Mouse (Mus musculus) embryonic facial prominence, embryonic 10.5 days (tissue): ENCODE measurements around the gene Vdac2. TPM values are rescaled to one million over a fixed set of nuclear protein-coding genes. Genes with fewer than 3 reads are reported as not detected.

Source experiments
- DNase-seq: peaks from one replicate; pipeline ENCODE4 v3.0.0-alpha.2; 2017; ENCODE audit warnings: low spot score
- H3K27ac ChIP-seq: fragments of 300-500 bp; sonication (generic); replicated peaks from 2 replicates; pipeline ENCODE4 v1.5.1; 2016; ENCODE audit warnings: mild to moderate bottlenecking
- H3K27me3 ChIP-seq: fragments of 300-500 bp; sonication (generic); replicated peaks from 2 replicates; pipeline ENCODE4 v1.6.1; 2016; ENCODE audit warnings: low read depth, mild to moderate bottlenecking; ENCODE audit not compliant: poor library complexity, severe bottlenecking
- H3K36me3 ChIP-seq: fragments of 300-500 bp; sonication (generic); replicated peaks from 2 replicates; pipeline ENCODE4 v1.6.1; 2016; ENCODE audit warnings: mild to moderate bottlenecking, moderate library complexity
- H3K4me1 ChIP-seq: fragments of 300-500 bp; sonication (generic); 2 replicates; pipeline ENCODE4 v1.6.1; 2016
- H3K4me3 ChIP-seq: fragments of 300-500 bp; sonication (generic); 2 replicates; pipeline ENCODE4 v1.5.1; 2016; ENCODE audit warnings: mild to moderate bottlenecking, moderate library complexity
- H3K9me3 ChIP-seq: fragments of 300-500 bp; sonication (generic); 2 replicates; pipeline ENCODE4 v1.6.1; 2016; ENCODE audit warnings: mild to moderate bottlenecking
- WGBS: fragments of 180-500 bp; shearing (Covaris S2); methylation state at CpG from one replicate; pipeline ENCODE4 v1.1.7; 2016; 5-methylcytosine and 5-hydroxymethylcytosine counted together
- polyA plus RNA-seq: library from polyadenylated mRNA; unstranded; fragments of >200 nt; fragmentation: Nextera tagmentation; extraction: Ambion mirVana; gene quantifications from 2 replicates; pipeline ENCODE4 v1.2.1, GENCODE M21; 2016

The Vdac2 gene
- polyA plus RNA-seq, 1 experiment from 2014 or later, result 286 TPM

GRCm38 (mm10) chr14:21891581-21892340 is 66.7 kb downstream of the Vdac2 start:
- 36% methylated on average over 15 of the region's 15 CpGs for WGBS
- Histone ChIP-seq H3K4me3 (no peak overlapping the region), H3K4me1 (peaks cover 21% of the 10 kb centered on the region), H3K27ac (peak overlapping the region; percentile 51), H3K36me3 (no peaks in the 10 kb centered on the region), H3K9me3 (no peaks in the 10 kb centered on the region), H3K27me3 (no peaks in the 10 kb centered on the region)
- peak; percentile 58 for DNase-seq

- 81% methylated on average over 6 of the region's 6 CpGs for WGBS
- H3K4me3 ChIP-seq, result no peak overlapping the region
- peak overlapping the region; percentile 51; the same call in 1 of the 2 replicates for H3K27ac ChIP-seq
- DNase-seq, result no peak
- no peaks in the 10 kb centered on the region for H3K27me3 ChIP-seq
- H3K4me1 ChIP-seq, result peaks cover 21% of the 10 kb centered on the region
- H3K36me3 ChIP-seq, result no peaks in the 10 kb centered on the region
- no peaks in the 10 kb centered on the region for H3K9me3 ChIP-seq
Measured at GRCm38 (mm10) chr14:21892341-21892659, 67.3 kb downstream of the Vdac2 start.

Other genes starting within 250 kb of the Vdac2 start
- not detected in 2 replicates for gene Dupd1, start 110.7 kb upstream of the Vdac2 start, polyA plus RNA-seq
- 9.5 and 10.4 TPM in 2 replicates for gene Samd8, start 74.7 kb upstream of the Vdac2 start, polyA plus RNA-seq
- gene Dusp13, start 74.1 kb upstream of the Vdac2 start, polyA plus RNA-seq, result 0.55 TPM in 1 of 2 replicates, not detected in the other
- gene Comtd1, start 23.7 kb downstream of the Vdac2 start, polyA plus RNA-seq, result 17.4 and 18.3 TPM in 2 replicates
- 9.7 and 12.5 TPM in 2 replicates for gene Zfp503, start 164.4 kb downstream of the Vdac2 start, polyA plus RNA-seq
- 0.85 and 0.88 TPM in 2 replicates for gene Lrmda, start 194.5 kb downstream of the Vdac2 start, polyA plus RNA-seq